Mouse (Mus musculus): ENCODE measurements at regions not wholly inside any gene's neighbourhood (a gene's known extent, or its start where the extent isn't known, plus 50 kb on each side); places are given as distances from the start of the nearest gene placed in this dataset.

DNA sequence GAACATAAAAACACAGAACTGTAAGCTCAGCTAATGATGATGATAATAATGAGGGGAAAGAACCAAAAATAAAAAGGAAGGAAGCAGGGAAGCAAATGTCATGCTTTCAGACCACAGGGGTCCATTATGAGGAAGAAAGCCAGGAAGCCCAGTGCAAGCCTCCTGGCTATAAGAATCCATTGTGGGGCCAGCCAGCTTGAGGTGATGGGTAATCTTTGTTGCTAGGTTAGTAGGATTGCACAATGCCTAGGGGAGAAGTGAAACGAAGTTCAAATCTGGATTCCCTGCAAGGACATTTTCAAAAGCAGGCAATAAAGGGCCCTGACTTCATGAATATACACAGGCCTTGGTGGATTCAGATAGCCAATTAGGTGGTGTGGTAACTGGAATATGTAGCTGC lies 102.3 kb upstream of the Crim1 start:
- H3K4me3 ChIP-seq: no peak overlapping the region
- no peaks in the 10 kb centered on the region for H3K27me3 ChIP-seq
- no peak for ATAC-seq (ENCODE audit: insufficient number of reproducible peaks, insufficient read depth, low FRiP score, low TSS enrichment, low read depth)
- no peaks in the 10 kb centered on the region for H3K4me1 ChIP-seq
- no peak overlapping the region for H3K9ac ChIP-seq
- H3K36me3 ChIP-seq: no peaks in the 10 kb centered on the region
- no peaks in the 10 kb centered on the region for H3K9me3 ChIP-seq
- 54% methylated on average over 1 of the region's 1 CpGs for WGBS
- H3K4me2 ChIP-seq: no peak overlapping the region
- no peak overlapping the region for H3K27ac ChIP-seq

DNA sequence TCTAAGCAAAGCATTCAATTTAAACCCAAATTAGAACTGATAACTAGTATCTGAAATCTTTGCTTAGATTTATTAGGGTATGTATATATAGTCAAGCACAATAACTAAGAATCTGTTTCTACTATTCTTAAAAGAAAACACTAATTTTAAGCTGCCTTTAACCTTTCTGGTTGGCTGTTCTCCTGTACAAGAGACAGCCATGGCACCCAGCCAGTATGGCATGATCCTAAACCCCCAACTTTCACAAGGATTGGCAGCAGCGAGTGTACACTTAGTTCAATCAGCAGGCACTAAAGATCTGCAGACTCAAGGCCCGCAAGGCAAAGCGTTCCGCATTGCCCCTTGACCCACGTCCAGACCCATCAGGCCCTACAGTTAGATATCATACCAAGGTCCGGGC lies 91.3 kb upstream of the Crim1 start:
- 92% methylated on average over 6 of the region's 6 CpGs for WGBS
- H3K9me3 ChIP-seq: no peaks in the 10 kb centered on the region
- no peak overlapping the region for H3K4me3 ChIP-seq
- H3K9ac ChIP-seq: no peak overlapping the region
- H3K27me3 ChIP-seq: no peaks in the 10 kb centered on the region
- no peak overlapping the region for H3K27ac ChIP-seq
- no peak for ATAC-seq (ENCODE audit: insufficient number of reproducible peaks, insufficient read depth, low FRiP score, low TSS enrichment, low read depth)
- no peaks in the 10 kb centered on the region for H3K4me1 ChIP-seq
- no peaks in the 10 kb centered on the region for H3K36me3 ChIP-seq
- H3K4me2 ChIP-seq: no peak overlapping the region

DNA sequence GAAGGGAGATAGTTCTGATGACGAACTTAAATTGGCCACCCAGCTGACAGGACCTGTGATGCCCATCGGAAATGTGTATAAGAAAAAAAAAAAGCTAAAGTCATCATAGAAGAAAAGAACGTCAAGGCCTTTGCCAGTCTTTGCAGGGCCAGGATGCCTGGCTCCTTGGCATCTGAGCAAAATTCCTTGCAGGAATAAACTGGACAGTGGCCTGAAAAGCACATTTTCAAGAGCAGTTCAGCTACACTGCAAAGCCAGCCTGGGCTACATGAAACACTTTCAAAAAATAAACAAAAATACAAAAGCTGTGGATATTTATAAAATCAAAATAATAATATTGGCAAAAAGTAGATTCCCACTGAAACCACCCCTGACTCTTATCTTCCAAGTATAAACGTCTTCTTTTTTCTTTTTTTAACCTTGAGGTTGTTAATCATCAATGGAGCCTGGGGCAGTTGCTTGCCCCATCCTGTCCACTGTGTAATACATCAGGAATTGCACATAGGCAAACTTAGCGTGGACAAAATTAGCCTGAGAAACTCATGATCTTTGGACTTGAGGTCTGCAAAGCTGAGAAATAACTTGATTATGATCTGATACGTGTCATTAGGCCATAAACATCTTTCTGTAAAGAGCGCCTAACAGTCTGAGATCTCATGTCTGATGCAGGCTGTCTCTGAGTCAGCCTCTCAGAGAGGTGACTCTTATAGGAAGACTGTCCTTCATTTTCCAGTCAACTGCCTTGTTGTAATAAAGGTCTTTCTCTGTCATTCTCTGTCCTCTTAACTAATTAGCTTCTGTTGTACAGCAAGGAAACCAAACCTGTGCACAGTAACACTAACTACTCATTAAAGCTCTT lies 90.5 kb upstream of the Crim1 start:
- Histone ChIP-seq H3K27ac (no peak overlapping the region), H3K4me1 (no peaks in the 10 kb centered on the region), H3K36me3 (no peaks in the 10 kb centered on the region), H3K4me3 (no peak overlapping the region), H3K27me3 (no peaks in the 10 kb centered on the region), H3K4me2 (no peak overlapping the region), H3K9ac (no peak overlapping the region), H3K9me3 (no peaks in the 10 kb centered on the region)
- ATAC-seq (ENCODE audit: insufficient number of reproducible peaks, insufficient read depth, low FRiP score, low TSS enrichment, low read depth): no peak
- 77% methylated on average over 7 of the region's 7 CpGs for WGBS

DNA sequence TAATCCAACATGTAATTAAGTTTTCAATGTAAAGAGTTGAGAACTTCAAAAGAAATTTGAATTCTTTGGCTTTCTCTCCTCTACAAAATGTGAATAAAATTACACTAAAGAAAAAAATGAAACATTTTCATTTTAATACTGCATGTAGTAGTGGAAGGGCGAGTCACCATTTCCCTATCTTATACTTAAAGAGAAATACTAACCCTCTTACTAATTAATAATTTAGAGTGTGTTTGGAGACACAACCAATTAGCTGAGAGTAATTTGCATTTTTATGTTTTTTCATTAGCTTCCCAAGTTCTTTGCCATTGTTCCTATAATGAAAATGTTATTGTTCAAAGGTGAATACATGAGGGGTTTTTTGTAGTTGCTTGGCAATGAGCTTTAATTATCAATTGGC lies 67.9 kb upstream of the Crim1 start:
- no peak overlapping the region for H3K27ac ChIP-seq
- no peak for ATAC-seq (ENCODE audit: insufficient number of reproducible peaks, insufficient read depth, low FRiP score, low TSS enrichment, low read depth)
- WGBS: 86% methylated on average over 1 of the region's 1 CpGs
- no peaks in the 10 kb centered on the region for H3K27me3 ChIP-seq
- no peak overlapping the region for H3K4me2 ChIP-seq
- H3K36me3 ChIP-seq: no peaks in the 10 kb centered on the region
- no peaks in the 10 kb centered on the region for H3K9me3 ChIP-seq
- no peak overlapping the region for H3K9ac ChIP-seq
- H3K4me3 ChIP-seq: no peak overlapping the region
- H3K4me1 ChIP-seq: no peaks in the 10 kb centered on the region

DNA sequence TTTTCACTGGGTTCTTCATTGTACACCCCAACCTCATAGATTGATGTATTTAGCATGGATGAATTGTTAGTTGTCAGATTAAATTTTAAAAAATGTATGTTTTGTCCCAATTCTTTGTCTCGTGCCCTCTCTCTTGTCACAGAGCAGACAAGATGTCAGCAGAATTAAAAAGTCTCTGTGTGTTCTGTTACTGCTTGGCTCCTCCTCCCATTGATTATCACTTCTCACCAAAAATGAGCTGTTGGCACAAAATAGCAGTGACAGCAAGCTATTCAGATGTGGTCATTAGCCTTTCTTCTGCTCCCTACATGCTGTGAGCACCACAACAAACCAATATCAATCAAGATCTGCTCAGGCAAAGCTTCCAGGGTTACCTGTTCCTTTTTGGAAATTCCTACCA lies 62.1 kb upstream of the Crim1 start:
- no peak for ATAC-seq (ENCODE audit: insufficient number of reproducible peaks, insufficient read depth, low FRiP score, low TSS enrichment, low read depth)
- Histone ChIP-seq H3K9ac (no peak overlapping the region), H3K9me3 (no peaks in the 10 kb centered on the region), H3K4me2 (no peak overlapping the region), H3K27me3 (no peaks in the 10 kb centered on the region), H3K27ac (no peak overlapping the region), H3K36me3 (no peaks in the 10 kb centered on the region), H3K4me3 (no peak overlapping the region), H3K4me1 (no peaks in the 10 kb centered on the region)
- WGBS: 73% methylated on average over 1 of the region's 1 CpGs

DNA sequence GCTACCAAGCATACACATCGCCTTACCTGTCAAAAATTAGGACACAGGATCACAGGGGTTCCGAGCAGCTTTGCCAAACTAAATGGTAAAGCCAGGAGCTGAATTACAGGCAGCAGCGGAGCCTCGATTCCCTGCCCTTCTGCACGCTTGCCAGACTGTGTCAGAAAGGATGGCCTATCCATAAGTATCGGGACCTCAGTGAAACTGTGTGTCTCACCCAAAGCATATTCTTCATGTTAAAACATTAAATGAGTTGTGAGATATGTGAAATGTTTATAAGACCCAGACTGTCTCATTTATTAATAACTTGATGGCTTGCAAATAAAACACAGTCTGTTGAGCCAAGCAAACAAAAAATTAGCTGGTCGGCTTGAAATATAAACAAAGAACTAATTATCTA lies 59.4 kb upstream of the Crim1 start:
- no peak overlapping the region for H3K9ac ChIP-seq
- no peak overlapping the region for H3K27ac ChIP-seq
- no peaks in the 10 kb centered on the region for H3K4me1 ChIP-seq
- H3K27me3 ChIP-seq: no peaks in the 10 kb centered on the region
- no peaks in the 10 kb centered on the region for H3K36me3 ChIP-seq
- 86% methylated on average over 7 of the region's 7 CpGs for WGBS
- H3K4me3 ChIP-seq: no peak overlapping the region
- H3K4me2 ChIP-seq: no peak overlapping the region
- no peaks in the 10 kb centered on the region for H3K9me3 ChIP-seq
- ATAC-seq (ENCODE audit: insufficient number of reproducible peaks, insufficient read depth, low FRiP score, low TSS enrichment, low read depth): no peak

DNA sequence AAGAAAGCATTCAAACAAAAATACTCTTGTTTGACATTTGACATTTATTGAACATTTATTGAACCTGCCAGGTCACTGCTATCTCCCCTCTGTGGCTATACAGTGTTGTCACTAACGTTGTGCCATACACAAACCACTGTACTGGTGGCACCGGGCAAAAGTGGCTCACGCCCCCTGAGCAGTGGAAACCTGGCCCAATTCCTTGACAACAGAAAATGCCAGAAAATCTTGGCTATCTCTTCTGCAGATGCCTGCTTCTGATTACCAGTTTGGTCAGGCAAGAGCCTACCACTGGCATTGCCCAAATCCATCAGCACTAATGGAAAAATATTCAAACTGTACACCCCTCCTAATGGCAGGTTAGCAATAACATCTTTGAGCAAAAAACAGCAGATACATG lies 58.9 kb upstream of the Crim1 start:
- 85% methylated on average over 3 of the region's 3 CpGs for WGBS
- no peaks in the 10 kb centered on the region for H3K4me1 ChIP-seq
- no peaks in the 10 kb centered on the region for H3K36me3 ChIP-seq
- H3K27me3 ChIP-seq: no peaks in the 10 kb centered on the region
- no peak overlapping the region for H3K4me2 ChIP-seq
- no peak overlapping the region for H3K27ac ChIP-seq
- no peak for ATAC-seq (ENCODE audit: insufficient number of reproducible peaks, insufficient read depth, low FRiP score, low TSS enrichment, low read depth)
- no peaks in the 10 kb centered on the region for H3K9me3 ChIP-seq
- no peak overlapping the region for H3K9ac ChIP-seq
- no peak overlapping the region for H3K4me3 ChIP-seq

DNA sequence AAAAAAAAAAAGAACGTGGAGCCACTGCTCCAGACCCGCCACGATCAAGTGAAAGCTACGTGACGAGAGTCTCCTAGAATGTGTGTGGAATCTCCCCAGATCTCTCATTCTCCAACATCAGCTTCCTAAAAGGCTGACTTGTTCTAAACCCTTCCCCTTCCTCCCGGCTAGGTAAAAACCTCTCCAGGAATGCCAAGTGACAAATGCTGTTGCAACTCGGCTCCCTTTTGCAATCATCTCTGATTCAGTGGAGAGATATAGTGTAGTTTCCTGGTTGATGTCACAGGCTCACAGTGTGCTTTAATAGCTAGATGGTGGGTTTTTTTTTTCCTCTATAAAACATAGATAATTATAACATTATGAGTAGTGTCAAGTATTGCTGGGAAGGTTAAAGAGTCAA lies 57.6 kb upstream of the Crim1 start:
- WGBS: 85% methylated on average over 7 of the region's 7 CpGs
- Histone ChIP-seq H3K4me2 (no peak overlapping the region), H3K36me3 (no peaks in the 10 kb centered on the region), H3K9me3 (no peaks in the 10 kb centered on the region), H3K4me1 (no peaks in the 10 kb centered on the region), H3K27me3 (no peaks in the 10 kb centered on the region), H3K27ac (no peak overlapping the region), H3K4me3 (no peak overlapping the region), H3K9ac (no peak overlapping the region)
- ATAC-seq (ENCODE audit: insufficient number of reproducible peaks, insufficient read depth, low FRiP score, low TSS enrichment, low read depth): no peak

DNA sequence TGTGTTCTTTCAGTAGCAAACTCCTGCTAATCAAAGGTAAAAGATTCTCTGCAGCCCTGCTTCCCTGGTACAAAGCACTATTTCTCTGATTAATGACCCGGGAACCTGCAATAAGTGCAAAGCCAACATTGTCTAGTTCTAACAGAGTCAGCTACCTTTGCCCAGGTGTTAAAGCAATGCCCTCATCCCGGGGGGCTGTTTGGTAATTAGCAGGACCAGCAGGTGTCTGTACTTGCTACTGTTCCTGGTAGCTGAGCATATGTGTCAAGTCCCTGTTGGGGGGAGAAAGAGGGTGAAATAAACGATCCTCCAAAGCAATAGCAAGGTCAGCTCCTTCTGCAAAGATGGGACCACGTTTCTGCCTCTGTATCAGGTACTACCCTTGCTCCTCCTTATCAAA lies 54.7 kb upstream of the Crim1 start:
- 59% methylated on average over 4 of the region's 4 CpGs for WGBS
- no peaks in the 10 kb centered on the region for H3K4me1 ChIP-seq
- ATAC-seq (ENCODE audit: insufficient number of reproducible peaks, insufficient read depth, low FRiP score, low TSS enrichment, low read depth): no peak
- H3K36me3 ChIP-seq: no peaks in the 10 kb centered on the region
- H3K9me3 ChIP-seq: no peaks in the 10 kb centered on the region
- H3K27ac ChIP-seq: no peak overlapping the region
- H3K27me3 ChIP-seq: no peaks in the 10 kb centered on the region
- H3K9ac ChIP-seq: no peak overlapping the region
- no peak overlapping the region for H3K4me3 ChIP-seq
- no peak overlapping the region for H3K4me2 ChIP-seq

Data from embryonic facial prominence, embryonic 13.5 days (tissue).